Mouse (Mus musculus) heart, adult 2 months (tissue): ENCODE measurements around the gene Lpcat3. TPM values are rescaled to one million over a fixed set of nuclear protein-coding genes. Genes with fewer than 3 reads are reported as not detected.

Experiments
- DNase-seq, 2 experiments: peaks; one replicate each; pipeline ENCODE4 v3.0.0; 2021
- H3K27ac ChIP-seq: fragments of 200-600 bp; 2 replicates; pipeline ENCODE4 v1.8.1; 2022
- H3K27me3 ChIP-seq: fragments of 200-500 bp; 2 replicates; pipeline ENCODE4 v1.6.1; 2012; ENCODE audit warnings: mild to moderate bottlenecking, low read length, inconsistent platforms, mixed read lengths; ENCODE audit not compliant: control insufficient read depth, insufficient read depth
- H3K36me3 ChIP-seq: fragments of 200-500 bp; 2 replicates; pipeline ENCODE4 v1.6.1; 2012; ENCODE audit warnings: low read length, inconsistent platforms; ENCODE audit not compliant: control insufficient read depth, insufficient read depth
- H3K4me1 ChIP-seq: fragments of 200-500 bp; 2 replicates; pipeline ENCODE4 v1.6.1; 2011; ENCODE audit warnings: low read length; ENCODE audit not compliant: control insufficient read depth, insufficient read depth
- H3K4me3 ChIP-seq: fragments of 200-600 bp; 2 replicates; pipeline ENCODE4 v1.8.1; 2022
- H3K79me2 ChIP-seq: fragments of 200-500 bp; replicated peaks from 2 replicates; pipeline ENCODE4 v1.6.1; 2012; ENCODE audit warnings: mild to moderate bottlenecking, inconsistent platforms, low read length, moderate library complexity, mixed read lengths; ENCODE audit not compliant: control insufficient read depth, insufficient read depth
- H3K9ac ChIP-seq: fragments of 200-500 bp; 2 replicates; pipeline ENCODE4 v1.6.1; 2012; ENCODE audit warnings: low read depth, mild to moderate bottlenecking, control low read depth, inconsistent platforms, low read length, mixed read lengths
- CTCF ChIP-seq: fragments of 200-600 bp; IDR thresholded peaks from 2 replicates; pipeline ENCODE4 v1.8.1; 2022; ENCODE audit warnings: antibody characterized with exemption, mild to moderate bottlenecking, moderate library complexity
- EP300 ChIP-seq: fragments of 200-500 bp; IDR thresholded peaks from 2 replicates; pipeline ENCODE4 v1.6.1; 2011; ENCODE audit warnings: low read depth, low read length, control low read depth; ENCODE audit not compliant: insufficient read depth
- POLR2A ChIP-seq: fragments of 200-500 bp; IDR thresholded peaks from 2 replicates; pipeline ENCODE4 v1.6.1; 2011; ENCODE audit warnings: mild to moderate bottlenecking, low read depth, low read length, control low read depth; ENCODE audit not compliant: insufficient read depth
- WGBS: fragments of 180-500 bp; shearing (Covaris S2); methylation state at CpG from one replicate; pipeline ENCODE4 v1.1.7; 2018; 5-methylcytosine and 5-hydroxymethylcytosine counted together
- intact Hi-C: fragments of 180-260 bp; cut with DNase I; formaldehyde crosslinking; loops from one replicate; pipeline ENCODE4 v1.15.1; 2025
- polyA plus RNA-seq: library from polyadenylated mRNA; depleted of rRNA; stranded (reverse); fragments of >200 nt; gene quantifications from 2 replicates; pipeline ENCODE4 v1.2.3, GENCODE M21; 2012
- total RNA-seq, 2 experiments: library from RNA; stranded (reverse); gene quantifications; 2 replicates each; pipeline ENCODE4 v1.2.3; 2021

Lpcat3 gene
- total and polyA plus RNA-seq, 3 experiments: 34.9 to 73.4 (median 40.5) TPM

DNA sequence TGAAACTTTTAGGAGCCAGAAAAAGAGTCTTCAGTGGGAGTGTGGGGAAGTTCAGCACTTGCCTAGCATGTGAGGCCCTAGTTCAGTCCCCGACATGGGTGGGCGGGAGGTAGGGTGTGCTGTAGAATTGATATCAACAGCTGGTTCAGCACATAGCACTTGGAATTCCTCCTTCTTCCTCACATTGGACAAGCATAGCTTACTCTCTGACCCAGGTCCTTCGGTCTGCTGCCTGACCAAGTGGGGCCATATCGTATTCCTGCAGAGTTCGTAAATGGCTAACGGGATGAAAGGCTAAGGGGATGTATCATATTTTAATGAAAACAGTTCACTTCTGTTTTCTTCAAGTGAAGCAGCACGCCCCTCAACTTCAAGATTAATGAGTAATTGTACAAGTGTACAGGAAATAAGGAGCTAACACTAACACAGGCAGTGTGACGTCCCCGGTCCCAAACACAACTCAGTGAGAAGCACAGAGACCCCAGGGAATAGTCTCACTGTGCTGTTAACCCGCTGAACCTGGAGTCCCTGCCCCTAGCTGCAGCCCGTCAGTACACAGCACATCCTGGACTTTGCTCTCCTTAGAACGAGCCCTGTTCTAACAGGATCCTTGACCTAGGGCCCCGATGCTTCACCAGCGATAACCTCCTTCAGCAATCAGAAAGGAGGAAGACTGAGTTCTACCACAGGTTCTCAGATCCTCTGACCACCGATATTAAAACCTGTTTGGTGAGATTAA lies 30.6 kb downstream of the Lpcat3 start:
- Histone ChIP-seq H3K27me3 (no peaks in the 10 kb centered on the region), H3K4me1 (peaks cover 16% of the 10 kb centered on the region), H3K36me3 (no peaks in the 10 kb centered on the region), H3K9ac (no peak overlapping the region), H3K27ac (peak overlapping the region; percentile 86), H3K4me3 (no peak overlapping the region), H3K79me2 (no peaks in the 10 kb centered on the region)
- 66% methylated on average over 15 of the region's 15 CpGs for WGBS
- intact Hi-C loops: no loop called here
- no peak for DNase-seq
- no peak for TF ChIP-seq POLR2A
- TF ChIP-seq EP300: no peak
- TF ChIP-seq CTCF: no peak

DNA sequence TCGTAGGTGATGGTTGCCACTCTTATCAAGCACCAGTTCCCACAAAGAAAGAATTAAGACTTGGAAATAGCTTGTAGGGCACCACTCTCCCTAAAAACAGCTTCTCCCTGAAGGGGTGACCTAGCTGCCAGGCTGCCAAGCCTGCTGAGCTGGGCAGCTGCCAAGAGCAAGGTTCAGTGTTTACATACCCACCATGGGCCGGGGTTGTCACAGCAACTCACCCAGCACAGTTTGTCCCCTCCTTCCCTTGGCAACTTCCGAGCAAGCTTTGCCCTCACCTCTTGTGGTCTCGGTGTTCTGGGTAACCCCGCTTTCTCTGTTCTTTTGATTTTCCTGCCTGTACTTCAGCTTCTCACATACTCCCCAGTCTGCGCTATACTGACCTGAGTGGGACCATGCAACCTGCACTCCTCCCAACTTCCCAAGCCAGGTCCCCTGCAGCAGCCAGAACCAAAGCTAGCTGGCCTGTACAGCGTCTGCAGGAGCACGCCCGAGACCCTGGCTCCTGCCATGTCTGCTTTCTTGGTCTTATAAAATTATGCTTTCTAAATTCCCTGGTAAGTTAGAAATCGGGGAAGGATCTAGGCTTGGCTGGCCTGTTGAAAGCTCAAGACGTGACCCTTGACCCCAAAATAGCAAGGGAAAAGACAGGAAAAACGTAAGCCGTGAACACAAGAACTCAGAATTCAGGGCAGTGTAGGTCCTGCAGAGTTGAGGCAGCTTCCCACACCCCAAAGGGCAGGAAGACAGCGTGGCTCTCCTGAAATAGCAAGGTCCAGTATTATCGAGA lies 31.5 kb downstream of the Lpcat3 start:
- WGBS: 59% methylated on average over 15 of the region's 15 CpGs
- H3K9ac ChIP-seq: no peak overlapping the region
- no peak overlapping the region for H3K4me3 ChIP-seq
- intact Hi-C loops: no loop called here
- DNase-seq: peak; percentile 73 to 85
- no peaks in the 10 kb centered on the region for H3K79me2 ChIP-seq
- H3K27ac ChIP-seq: peak overlapping the region; percentile 86
- H3K36me3 ChIP-seq: no peaks in the 10 kb centered on the region
- H3K27me3 ChIP-seq: no peaks in the 10 kb centered on the region
- peaks cover 16% of the 10 kb centered on the region for H3K4me1 ChIP-seq
- TF ChIP-seq POLR2A: no peak
- 0 out of 2 replicates have a peak, but pooled peaks have one; percentile 66 for TF ChIP-seq EP300

DNA sequence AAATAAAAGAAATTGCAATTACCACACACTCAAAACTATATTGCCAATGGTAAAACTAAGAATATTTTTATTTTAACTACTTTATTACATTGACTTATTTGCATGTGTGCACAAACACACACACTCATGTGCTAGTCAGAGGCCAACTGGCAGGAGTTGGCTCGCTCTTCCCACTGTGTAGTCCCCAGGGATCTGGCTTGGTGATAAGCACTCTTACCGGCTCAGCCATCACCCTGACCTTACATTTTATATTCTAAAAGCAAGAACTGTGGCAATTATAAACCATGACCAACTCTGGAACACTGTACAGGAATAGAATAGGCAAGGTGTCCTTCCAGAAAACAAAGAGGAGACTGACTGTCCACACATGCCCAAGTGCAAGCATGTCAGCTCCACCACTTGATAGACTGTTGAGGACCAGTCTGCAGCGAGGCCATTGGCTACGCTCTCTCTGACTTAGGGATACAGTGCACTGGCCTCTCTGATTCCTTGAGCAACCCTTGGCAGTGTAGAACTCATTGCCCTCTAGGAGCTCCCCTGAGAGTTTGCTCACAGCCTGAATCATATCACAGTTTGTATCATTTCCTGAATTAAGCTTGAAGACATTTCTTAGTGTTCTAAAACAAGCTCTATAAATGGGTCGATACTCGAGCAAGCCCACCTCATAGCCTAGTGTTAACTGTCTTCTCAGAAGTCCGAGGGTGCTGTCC lies 33.8 kb downstream of the Lpcat3 start:
- Histone ChIP-seq H3K4me1 (peaks cover 20% of the 10 kb centered on the region), H3K9ac (no peak overlapping the region), H3K4me3 (no peak overlapping the region), H3K27ac (peak overlapping the region; percentile 42), H3K79me2 (no peaks in the 10 kb centered on the region), H3K27me3 (no peaks in the 10 kb centered on the region), H3K36me3 (peaks cover 2% of the 10 kb centered on the region; the same call in 1 of the 2 replicates)
- TF ChIP-seq POLR2A (no peak), CTCF (no peak), EP300 (no peak)
- DNase-seq: no peak
- intact Hi-C loops: no loop called here
- 60% methylated on average over 7 of the region's 7 CpGs for WGBS

DNA sequence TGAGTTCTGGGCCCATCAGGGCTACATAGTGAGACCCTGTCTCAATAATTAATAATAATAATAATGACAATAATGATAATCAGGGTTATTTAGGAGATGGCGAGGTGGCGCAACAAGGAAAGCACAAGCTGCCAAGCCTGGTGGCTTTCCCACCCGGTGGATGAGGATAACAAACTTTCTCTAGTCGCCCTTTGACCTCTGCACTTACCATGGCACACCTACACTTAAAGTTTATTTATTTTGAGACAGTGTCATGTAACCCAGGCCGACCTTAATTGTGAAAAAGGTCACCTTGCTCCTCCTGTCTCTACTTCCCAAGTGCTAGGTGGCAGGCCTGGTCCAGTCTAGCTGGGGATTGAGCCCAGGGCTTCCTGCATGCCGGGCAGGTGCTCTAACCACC lies 35.9 kb downstream of the Lpcat3 start:
- H3K4me3 ChIP-seq: no peak overlapping the region
- H3K79me2 ChIP-seq: no peaks in the 10 kb centered on the region
- whole genome bisulfite sequencing: 87% methylated on average over 6 of the region's 6 CpGs
- H3K27ac ChIP-seq: no peak overlapping the region
- DNase-seq: no peak
- no peak overlapping the region for H3K9ac ChIP-seq
- H3K27me3 ChIP-seq: no peaks in the 10 kb centered on the region
- intact Hi-C loops: no loop called here
- TF ChIP-seq POLR2A: no peak
- no peak for TF ChIP-seq CTCF
- TF ChIP-seq EP300: no peak
- peaks cover 16% of the 10 kb centered on the region for H3K4me1 ChIP-seq
- peaks cover 2% of the 10 kb centered on the region; the same call in 1 of the 2 replicates for H3K36me3 ChIP-seq

DNA sequence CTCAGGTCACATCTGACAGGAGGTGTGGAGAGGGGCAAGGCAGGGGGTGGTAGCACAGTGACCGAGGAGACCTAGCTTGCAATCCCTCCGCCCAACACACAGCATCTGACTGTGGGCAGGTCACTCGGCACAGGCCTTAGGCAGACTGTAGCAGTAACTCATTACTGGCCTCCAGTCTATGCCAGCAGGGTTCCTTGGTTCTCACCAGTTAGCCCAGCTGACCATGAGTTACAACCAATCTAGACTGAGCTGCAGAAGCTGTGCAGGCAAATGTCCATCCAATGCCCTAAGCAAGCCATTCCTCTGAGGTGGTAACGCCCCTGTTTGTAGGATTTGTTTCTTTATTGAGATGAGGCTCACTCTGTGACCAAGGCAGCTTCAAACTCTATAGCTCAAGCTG lies 36.5 kb downstream of the Lpcat3 start:
- Histone ChIP-seq H3K79me2 (no peaks in the 10 kb centered on the region), H3K9ac (no peak overlapping the region), H3K4me3 (no peak overlapping the region), H3K36me3 (peaks cover 2% of the 10 kb centered on the region; the same call in 1 of the 2 replicates), H3K27ac (no peak overlapping the region; the same call in 1 of the 2 replicates), H3K4me1 (peaks cover 13% of the 10 kb centered on the region), H3K27me3 (no peaks in the 10 kb centered on the region)
- TF ChIP-seq CTCF: no peak
- TF ChIP-seq POLR2A: no peak
- no peak for TF ChIP-seq EP300
- no peak for DNase-seq
- WGBS: 93% methylated on average over 4 of the region's 4 CpGs
- intact Hi-C loops: no loop called here
